Mouse (Mus musculus) 3134 (cell line): Measurements from ENCODE around the gene Mrvi1.

Experiments used
- DNase-seq: peaks from one replicate; pipeline ENCODE4 v3.0.0-alpha.2; 2011; ENCODE audit warnings: low spot score; ENCODE audit not compliant: insufficient read length; ENCODE audit errors: extremely low read depth

Mrvi1 gene

DNA sequence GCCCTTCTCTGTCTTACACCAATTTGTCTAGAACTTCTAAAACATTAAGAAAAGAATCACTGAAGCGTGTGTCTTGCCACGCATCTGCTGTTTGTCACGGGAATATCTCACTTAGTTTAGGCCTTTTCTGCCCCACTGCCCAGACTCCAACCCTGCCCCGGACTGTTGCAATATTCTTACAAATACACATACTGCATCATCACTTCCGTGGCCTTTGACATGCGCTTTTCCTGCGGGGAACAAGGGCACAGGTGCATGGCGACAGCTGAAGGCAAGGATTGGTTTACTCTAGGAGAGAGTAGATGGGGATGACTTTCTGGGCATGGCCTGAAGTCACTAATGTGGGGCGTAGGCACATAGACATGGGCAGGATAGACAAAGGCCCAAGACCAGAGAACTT lies 87.6 kb downstream of the Mrvi1 start:
- no peak for DNase-seq

DNA sequence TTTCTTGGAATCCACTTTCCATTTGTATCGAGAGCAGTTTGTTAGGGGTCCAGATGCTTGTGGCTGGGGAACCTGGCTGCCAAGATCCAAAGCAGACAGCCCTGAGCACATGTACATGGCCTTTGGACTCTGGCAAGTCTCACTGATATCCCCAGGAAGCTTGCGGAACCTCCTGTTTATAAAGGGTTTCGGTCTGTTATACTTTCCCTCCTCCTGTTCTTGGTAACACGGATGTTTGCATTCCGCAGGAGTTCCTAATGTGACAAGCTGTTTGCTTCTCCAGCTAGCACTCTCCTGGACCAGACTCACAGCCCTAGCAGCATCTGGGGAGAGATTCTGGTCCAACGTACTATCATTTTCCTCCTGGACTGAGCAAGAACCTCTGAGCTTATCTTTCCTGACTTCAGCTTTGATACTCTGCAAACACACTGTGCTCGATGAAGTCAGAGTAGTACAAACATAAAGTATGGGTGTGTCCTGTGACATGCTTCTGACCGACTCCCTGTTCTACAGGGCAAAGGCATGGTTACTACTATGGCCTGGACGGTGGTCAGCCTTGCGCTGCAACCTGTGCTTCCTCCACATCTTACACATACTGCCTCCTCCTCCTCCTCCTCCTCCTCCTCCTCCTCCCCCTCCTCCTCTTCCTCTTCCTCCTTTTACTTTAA lies 88.2 kb downstream of the Mrvi1 start:
- DNase-seq, result no peak

DNA sequence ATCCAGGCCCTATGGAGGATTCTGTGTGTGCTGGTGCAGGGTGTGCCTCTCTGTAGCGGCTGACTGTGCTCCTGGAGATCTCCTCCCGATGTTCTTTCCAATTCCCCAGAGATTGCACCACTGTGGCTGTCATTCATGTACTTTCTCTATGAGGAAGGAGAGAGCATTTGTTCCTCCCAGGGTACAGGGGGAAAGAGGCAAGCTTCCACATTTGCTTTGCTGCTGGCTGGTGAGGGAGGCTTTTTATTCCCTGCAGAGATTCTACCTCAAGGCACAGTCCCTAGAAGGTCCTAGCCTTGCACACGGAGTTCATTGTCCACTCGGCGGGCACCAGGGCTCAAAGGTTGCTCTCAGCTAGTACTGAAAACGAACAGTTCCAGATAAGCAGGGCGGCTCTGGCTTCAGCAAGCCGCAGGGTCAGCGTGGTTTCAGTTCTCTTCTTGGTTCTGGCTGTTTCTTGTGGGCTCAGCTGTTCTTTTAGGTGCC lies 90.7 kb downstream of the Mrvi1 start:
- no peak for DNase-seq

DNA sequence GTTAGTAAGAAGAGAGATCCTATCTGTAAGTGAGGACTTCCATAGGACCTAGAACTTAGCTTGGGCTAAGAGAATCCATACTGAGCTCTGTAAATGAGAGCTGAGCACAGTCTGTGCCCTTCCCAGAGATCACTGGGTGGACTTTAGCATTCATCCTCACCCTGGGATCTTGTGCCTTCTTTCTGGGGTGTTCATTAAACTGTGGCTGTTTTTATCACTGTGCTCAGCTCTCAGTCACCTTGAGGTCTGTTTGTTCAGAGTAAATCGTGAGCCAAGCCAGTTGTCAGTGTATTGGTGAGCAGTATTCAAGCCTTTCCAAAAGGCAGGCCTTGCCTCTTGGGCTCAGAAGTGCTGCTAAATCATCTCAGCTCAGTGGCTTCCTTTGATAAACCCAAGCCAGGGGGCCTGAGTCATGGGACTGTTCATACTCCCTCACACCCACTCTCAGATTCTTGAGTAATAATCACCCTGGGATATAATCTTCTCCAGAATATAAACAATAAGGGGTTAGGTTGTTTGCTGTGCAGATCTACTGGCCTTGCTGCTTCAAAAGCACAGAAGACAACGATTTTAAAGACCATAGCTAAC lies 100.4 kb downstream of the Mrvi1 start:
- DNase-seq, result no peak

DNA sequence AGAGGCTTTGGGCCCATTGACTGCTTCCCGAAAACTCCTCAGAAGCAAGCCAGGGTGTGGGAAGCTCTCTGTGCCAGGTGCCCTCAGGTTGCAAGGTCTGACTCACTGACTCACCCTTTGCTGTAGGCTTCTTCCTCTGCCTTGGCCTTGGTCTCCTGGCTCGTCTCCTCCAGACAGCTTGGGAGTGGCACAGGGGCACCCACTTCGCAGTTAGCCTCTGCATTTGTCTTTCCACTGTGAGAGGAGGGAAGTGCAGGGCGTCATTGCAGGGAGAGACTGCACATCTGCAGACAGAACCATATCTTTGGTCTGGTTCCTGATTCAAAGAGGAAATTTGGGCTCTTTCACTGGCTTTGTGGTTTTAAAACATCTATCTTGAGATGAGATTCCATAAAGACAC lies 104.2 kb downstream of the Mrvi1 start:
- DNase-seq, result no peak

DNA sequence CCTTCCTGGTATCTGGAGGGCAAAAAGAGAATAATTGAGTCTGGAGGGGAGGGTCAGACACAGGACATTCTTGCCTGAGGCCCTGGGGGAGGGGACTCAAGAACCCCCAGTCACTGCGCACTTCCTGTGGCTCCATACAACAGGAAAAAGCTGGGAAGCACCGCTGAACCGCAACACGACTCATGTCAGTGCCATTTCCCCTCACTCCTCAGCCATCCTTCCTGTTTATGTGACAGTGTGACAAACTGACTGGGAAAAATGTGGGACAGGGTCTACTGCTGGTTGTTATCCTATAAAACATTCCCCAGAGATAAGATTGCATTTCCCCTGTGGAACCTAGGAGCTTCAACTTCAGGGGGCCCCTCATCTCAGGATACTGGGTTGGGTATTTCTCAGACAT lies 105.3 kb downstream of the Mrvi1 start:
- DNase-seq, result no peak

DNA sequence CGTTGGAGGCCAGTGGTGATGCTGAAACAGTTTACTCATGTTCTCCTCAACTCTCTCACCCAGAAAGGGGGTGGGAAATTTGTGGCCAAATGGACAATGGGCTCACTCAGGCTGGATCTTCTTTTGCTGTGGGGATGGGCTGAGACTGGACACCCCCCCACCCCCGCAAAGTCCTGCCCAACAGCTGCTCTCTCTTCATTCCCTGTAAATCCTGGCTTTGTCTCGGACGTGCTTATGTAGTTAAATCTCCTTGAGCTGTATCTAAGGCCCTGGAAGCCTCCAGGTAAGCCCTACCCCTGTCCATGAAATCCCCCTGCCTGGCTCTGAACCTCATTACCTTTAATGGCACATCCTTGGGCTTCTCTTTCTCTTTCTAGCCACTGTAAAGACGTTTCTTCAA lies 113.5 kb downstream of the Mrvi1 start:
- DNase-seq, result no peak

DNA sequence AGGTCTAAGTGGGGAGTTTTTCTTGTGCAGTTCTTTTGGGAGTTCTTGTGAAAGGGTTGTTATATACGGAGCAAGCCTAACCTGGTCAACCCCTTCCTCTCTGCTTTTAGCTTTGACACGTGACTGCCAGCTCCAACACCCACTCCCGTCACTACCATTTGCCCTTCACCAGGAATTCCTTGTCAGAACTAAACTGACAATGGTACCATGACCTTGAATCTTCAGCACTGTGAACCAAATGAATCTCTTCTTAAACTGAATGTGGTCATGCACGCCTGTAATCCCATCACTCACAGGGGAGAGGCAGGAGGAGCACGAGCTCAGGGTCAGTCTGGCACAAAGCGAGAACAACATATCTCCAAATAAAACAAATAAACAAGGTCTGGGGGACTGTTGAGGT lies 115.1 kb downstream of the Mrvi1 start:
- DNase-seq, result no peak

DNA sequence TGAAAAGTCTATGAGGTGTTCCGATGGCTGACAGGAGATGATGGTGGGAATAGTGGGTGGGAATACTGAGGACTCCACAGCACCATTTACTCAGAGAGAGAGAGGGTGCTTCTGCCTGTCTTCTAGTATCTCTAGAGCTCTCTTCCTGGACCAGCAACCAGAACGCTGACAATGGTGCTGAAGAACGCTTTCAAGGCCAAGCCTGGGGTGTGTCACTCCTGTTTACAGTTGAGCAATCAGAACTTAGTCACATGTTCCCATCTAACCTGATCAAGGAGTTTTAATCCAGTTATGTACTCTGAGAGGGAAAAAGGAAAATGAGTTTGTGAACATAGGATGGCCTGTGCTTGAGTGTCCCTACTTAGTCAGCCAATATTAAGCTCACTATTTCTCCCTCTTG lies 116.2 kb downstream of the Mrvi1 start:
- DNase-seq, result no peak

DNA sequence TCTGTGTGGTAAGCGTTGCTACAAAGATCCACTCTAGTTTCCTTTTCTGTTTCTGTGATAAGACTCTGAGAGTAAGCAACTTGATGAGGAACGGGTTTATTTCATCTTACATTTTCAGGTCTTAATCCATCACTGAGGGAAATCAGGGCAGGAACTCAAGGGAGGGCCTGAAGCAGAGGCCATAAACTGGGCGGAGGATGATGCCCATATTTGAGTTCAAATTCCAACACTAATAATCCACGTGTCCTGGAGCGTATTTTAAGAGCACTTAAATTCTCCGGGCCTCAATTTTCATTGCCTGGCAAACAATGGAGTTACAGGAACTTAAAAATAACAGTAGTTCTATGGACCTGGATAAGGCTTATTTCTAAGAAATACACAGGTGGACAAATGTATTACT lies 116.7 kb downstream of the Mrvi1 start:
- DNase-seq, result no peak

DNA sequence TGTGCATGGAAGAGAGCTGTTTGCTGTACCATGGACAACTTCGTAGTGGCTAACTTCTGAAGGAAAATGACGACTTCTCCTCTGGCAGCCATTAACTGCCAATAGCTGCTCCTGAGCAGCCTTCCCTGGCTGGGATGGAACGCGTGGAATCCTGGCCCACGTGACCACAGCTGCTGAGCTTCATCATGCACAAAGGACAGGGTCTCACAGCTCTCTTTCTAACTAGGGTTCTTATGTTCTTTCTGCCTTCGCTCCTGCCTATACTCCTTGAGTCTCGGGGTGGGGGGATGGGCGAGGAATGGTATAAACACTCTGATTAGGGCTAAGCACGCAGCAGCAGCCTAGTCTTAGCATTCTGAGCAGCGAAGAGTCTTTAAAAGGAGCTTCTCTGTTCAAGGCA lies 117.2 kb downstream of the Mrvi1 start:
- no peak for DNase-seq

DNA sequence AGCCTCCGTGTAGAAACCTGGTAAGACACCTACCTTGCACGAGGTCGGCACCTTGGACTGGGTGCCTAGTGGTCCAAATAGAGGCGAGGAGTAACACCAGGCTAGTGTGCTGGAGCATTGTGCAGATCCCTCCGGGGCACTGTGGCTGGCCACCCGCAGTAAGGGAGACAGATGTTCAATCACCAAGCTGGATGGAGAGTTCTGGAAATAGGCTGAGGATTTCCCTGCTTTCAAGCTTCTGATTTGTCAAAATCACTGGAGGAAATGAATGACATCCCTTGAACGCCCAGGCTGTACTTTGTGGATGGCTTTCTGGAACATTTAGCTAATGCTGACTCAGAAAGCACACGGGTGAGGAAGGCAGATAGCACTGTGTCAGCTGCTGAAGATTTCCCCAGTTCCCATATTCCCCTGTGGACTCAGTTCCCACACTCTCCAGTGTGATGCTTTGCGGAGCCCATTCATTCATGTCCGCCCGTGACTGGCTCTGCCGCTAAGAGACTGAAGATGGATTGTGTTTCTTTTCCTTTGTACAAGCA lies 119.4 kb downstream of the Mrvi1 start, which contains the start of gene Lyve1:
Gene Lyve1 (minus strand): TSS at position 489 of the 539 bp plus-strand sequence.
- DNase-seq, result no peak

DNA sequence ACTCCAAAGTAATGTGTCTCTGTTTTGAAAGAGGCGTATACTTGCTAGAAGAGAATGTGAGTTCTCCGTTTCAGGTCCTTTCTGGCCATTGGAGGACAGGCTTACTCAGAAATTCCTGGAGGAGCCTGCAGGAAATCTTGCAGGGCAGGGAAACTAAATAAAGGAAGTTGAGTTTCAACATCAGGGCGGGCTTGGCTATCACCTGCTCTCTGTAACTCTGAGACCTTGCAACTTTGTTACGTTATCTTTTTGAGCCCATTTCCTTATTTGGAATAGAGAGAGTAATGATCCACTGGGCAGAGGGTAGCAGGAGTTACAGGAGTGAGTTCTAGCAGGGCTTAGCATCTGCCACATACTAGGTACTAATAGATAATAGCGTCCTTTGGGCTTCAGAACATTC lies 122.1 kb downstream of the Mrvi1 start:
- DNase-seq, result no peak

DNA sequence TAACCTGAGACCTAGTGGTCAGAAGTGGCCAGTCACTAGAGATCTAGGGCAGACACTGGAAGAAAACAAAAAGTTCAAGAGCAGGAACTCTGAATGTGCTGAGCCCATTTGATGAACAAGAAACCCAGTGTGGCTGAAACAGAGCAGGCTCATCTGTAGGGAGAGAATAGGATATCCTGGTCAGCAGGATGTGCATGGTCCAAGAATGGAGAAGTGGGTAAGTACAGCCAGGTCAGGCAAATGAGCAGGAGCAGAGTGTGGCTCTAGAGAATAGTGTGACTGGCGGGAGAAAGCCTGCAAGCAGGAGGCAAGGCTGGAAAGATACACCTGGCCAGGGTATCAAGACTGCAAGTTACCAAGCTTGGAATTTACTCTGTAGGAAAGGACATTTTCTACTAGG lies 126.7 kb downstream of the Mrvi1 start:
- DNase-seq, result no peak

DNA sequence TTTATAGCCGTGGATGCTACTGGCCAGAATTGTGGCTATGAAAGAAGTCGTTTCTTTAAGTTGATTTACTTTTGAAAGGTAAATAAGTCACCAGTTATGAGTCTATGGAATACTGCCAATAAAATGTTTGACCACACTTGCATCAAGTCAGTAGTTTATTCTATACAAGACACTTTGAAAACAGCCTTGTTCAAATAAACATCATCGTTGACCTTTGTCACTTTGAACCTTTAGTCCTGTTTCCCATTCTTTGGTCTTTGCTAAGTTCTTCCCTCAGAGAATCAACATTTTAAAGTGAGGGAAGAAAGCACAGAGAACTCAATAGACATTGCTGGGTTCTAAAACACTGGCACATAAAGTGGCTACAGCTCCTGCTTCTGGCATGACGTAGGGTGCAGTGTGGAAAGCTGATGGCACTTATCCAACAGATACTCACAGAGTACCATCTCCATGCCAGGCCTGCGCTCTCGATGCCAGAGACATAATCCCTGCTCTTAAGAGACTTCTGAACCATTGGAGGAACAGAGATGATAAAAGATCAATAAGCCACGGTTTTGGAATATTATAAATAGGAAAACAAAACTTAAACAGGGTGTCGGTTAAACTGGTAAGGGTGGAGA lies 127.2 kb downstream of the Mrvi1 start:
- DNase-seq, result no peak

DNA sequence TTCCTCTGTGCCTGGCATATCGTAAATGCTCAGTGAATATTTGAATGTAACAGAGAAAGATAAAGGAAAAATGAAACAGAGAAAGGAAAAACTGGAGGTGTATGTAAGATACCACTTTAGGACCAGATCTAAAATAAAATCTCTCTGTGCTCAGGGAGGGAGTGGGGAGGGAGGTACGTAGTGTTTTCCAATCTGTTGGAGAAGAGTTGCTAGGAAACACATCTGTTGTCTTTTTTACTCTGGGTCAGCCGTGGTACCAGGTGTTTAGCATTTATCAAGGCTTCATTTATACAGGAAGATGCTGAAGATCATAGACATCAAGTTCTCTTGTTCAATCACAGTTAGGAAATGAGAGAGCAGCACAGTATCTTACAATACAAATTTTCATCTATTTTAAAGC lies 127.7 kb downstream of the Mrvi1 start:
- no peak for DNase-seq

DNA sequence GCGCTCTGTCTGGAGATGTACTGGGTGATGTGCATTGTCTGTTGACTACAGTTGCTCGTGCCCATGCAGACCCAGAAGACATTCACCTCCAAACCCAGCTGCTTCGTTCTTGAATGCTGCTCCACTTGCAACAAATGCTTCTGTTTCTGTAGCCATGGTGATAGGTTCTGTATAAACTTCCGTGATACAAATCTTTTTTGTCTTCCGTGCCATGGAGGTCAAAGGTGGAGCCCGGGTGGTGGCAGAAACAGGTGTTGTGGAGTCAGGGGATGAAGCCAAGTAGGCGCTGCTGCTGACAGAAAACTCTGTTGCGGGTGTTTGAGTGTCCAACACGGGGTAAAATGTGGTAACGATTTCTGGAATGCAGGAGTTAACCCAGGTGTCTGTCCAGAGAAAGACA lies 128.7 kb downstream of the Mrvi1 start:
- no peak for DNase-seq

DNA sequence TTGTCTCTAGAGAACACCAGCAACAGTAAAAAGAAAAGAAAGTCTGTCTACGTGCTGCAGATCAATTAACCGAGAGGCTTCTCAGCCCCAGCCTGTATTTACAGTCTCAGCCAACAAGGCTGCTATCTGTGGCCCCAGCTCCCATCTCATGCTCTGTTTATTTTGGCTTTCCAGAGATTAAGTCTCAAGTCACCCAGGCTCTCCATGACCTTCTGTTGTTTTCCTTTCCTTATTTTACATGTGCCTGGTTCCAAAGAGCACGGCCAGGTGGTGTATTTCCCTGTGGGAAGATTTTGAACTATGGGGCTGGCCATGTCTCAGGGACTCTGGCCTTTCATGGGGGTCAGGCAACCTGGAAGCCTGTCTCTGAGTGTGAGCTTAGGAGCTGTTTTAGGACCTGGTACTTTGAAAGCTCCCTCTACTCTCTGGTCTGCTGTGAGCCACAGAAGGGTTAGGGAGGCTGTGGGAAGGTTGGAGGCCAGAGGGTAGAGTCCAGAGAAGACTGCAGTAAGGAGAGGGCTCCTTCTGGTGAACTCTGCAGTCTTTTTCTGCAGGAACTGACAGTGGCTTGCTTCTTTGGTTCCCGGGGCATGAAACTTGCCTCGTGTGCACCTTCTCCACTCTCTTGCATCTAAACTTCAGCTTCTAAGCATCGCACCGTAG lies 130.6 kb downstream of the Mrvi1 start:
- DNase-seq, result no peak

DNA sequence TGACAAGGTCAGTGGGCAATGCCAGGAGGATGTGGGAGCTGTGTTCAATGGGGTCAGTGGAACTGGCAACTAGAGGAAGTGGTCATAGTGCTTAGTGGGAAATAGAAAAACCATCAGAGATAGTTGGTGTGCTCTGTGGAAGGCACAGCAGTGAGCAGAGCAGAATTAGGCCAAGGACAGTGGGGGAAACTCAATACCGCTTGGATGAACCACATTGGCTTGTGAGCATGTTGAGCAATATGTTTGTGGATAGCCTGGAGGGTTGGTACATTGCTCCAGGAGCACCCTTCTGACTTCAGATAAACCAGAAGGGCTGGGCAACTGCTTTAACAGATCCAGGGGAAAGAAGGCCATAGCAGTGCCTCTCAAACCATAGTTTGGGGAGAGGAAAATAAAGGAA lies 133.9 kb downstream of the Mrvi1 start:
- no peak for DNase-seq

DNA sequence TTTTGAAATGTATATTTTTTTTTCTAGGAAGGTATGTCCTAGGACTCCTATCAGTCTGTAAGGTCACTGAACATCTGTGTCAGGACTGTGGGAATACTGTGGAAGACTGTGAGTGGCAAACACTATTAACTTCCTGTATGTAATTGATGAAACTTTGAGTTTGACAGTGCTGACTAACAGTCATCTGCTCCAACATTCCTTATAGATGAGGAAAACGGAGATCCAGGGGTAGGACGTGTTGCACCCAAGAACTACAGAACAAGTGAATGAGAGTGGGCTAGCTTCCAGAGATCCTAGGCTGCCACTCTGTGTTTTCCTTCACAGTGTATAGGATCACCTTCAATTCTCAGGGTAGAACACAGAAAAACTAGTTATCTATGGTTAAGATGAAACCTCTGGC lies 134.9 kb downstream of the Mrvi1 start:
- DNase-seq, result no peak
